Comparison of ENCODE assay signal across 8 mouse cellular contexts in genomic region chr9:64021853-64022561, GRCm38 (mm10). TPM values are rescaled to one million over a fixed set of nuclear protein-coding genes. Genes with fewer than 3 reads are reported as not detected.
DNase-seq lines count a peak whose midpoint lies in the region; ATAC-seq and TF ChIP-seq lines count a peak whose summit lies in the region.

Smad6 (minus strand) TSS chr9:64022059.

- no peak for TF ChIP-seq POLR2A in bone marrow macrophage, adult 2 months (IDR thresholded peaks at IDR 0.05; ENCODE audit: borderline replicate concordance, low read depth, low read length)

- H3K27ac ChIP-seq in bone marrow macrophage, adult 2 months (ENCODE audit: insufficient read depth, low read depth, low read length), result peak within 1 kb of the TSS; percentile 12
- peak within 1 kb of the TSS; percentile 78 for H3K27ac ChIP-seq in forebrain, embryonic 13.5 days
- peak within 1 kb of the TSS; percentile 91 for H3K27ac ChIP-seq in heart, postnatal 0 days (ENCODE audit: low read depth)
- peak within 1 kb of the TSS; percentile 80 for H3K27ac ChIP-seq in liver, embryonic 16.5 days (ENCODE audit: low read length)
- peak within 1 kb of the TSS; percentile 67 for H3K27ac ChIP-seq in neural tube, embryonic 12.5 days

- H3K9ac ChIP-seq in forebrain, embryonic 13.5 days, result peak within 1 kb of the TSS; percentile 88
- H3K9ac ChIP-seq in heart, postnatal 0 days (replicated peaks; ENCODE audit: low read depth, low read length), result peak within 1 kb of the TSS; percentile 88
- peak within 1 kb of the TSS; percentile 70 for H3K9ac ChIP-seq in liver, embryonic 16.5 days (ENCODE audit: low read depth, low read length)
- H3K9ac ChIP-seq in neural tube, embryonic 12.5 days, result peak within 1 kb of the TSS; percentile 92

- peak; percentile 58; the same call in 1 of the 2 replicates for TF ChIP-seq EP300 in heart, postnatal 0 days (IDR thresholded peaks at IDR 0.05; ENCODE audit: low read depth)

- H3K9me3 ChIP-seq in forebrain, embryonic 13.5 days (replicated peaks), result no peaks in the 10 kb centered on the region
- no peaks in the 10 kb centered on the region for H3K9me3 ChIP-seq in heart, postnatal 0 days (replicated peaks; ENCODE audit: control insufficient read depth, low read length)
- H3K9me3 ChIP-seq in liver, embryonic 16.5 days (replicated peaks; ENCODE audit: control insufficient read depth, low read length), result no peaks in the 10 kb centered on the region
- H3K9me3 ChIP-seq in neural tube, embryonic 12.5 days, result no peaks in the 10 kb centered on the region

- H3K4me1 ChIP-seq in bone marrow macrophage, adult 2 months (ENCODE audit: control insufficient read depth, insufficient read depth, low read length), result peaks cover 4% of the 10 kb centered on the region
- peaks cover 66% of the 10 kb centered on the region for H3K4me1 ChIP-seq in forebrain, embryonic 13.5 days
- peaks cover 8% of the 10 kb centered on the region; the same call in 1 of the 2 replicates for H3K4me1 ChIP-seq in heart, postnatal 0 days (ENCODE audit: control insufficient read depth, insufficient read depth)
- peaks cover 75% of the 10 kb centered on the region for H3K4me1 ChIP-seq in liver, embryonic 16.5 days (ENCODE audit: control insufficient read depth, low read depth, low read length)
- H3K4me1 ChIP-seq in neural tube, embryonic 12.5 days, result peaks cover 52% of the 10 kb centered on the region

- ATAC-seq in forebrain, embryonic 13.5 days, result peak; percentile 69
- peak; percentile 71 for ATAC-seq in heart, postnatal 0 days (ENCODE audit: insufficient read depth, low read depth)
- peak; percentile 24 for ATAC-seq in liver, embryonic 16.5 days (ENCODE audit: low read depth)
- peak; percentile 48 for ATAC-seq in neural tube, embryonic 12.5 days (ENCODE audit: low FRiP score, low read depth)

- peak; percentile 32 to 46 for DNase-seq in CD8-positive naive resting alpha-beta T cell, adult 2 months (ENCODE audit: low read depth in 2 of 2, low spot score in 2 of 2)
- peak; percentile 99 for DNase-seq in heart, postnatal 0 days (ENCODE audit: low spot score)
- peak; percentile 94 to 96 for DNase-seq in kidney, postnatal 4 days
- DNase-seq in thymus, adult 18-20 months, result peak; percentile 59 to 63

- TF ChIP-seq CTCF in bone marrow macrophage, adult 2 months (IDR thresholded peaks at IDR 0.05; ENCODE audit: low read depth, low read length), result no peak
- peak; percentile 27 for TF ChIP-seq CTCF in heart, postnatal 0 days (IDR thresholded peaks at IDR 0.05; ENCODE audit: low read depth)

- WGBS in forebrain, embryonic 13.5 days, result under 1% methylated on average over 60 of the region's 60 CpGs
- under 1% methylated on average over 60 of the region's 60 CpGs for WGBS in heart, postnatal 0 days
- under 1% methylated on average over 60 of the region's 60 CpGs for WGBS in liver, embryonic 16.5 days (ENCODE audit: insufficient replicate concordance)
- 1% methylated on average over 60 of the region's 60 CpGs for WGBS in neural tube, embryonic 12.5 days

- no peaks in the 10 kb centered on the region for H3K36me3 ChIP-seq in forebrain, embryonic 13.5 days (ENCODE audit: poor library complexity, severe bottlenecking)
- no peaks in the 10 kb centered on the region for H3K36me3 ChIP-seq in heart, postnatal 0 days (replicated peaks; ENCODE audit: control insufficient read depth, insufficient read depth, low read length)
- no peaks in the 10 kb centered on the region for H3K36me3 ChIP-seq in liver, embryonic 16.5 days (ENCODE audit: control insufficient read depth, insufficient read depth)
- no peaks in the 10 kb centered on the region for H3K36me3 ChIP-seq in neural tube, embryonic 12.5 days

- peak within 1 kb of the TSS; percentile 89 for H3K4me2 ChIP-seq in forebrain, embryonic 13.5 days
- H3K4me2 ChIP-seq in heart, postnatal 0 days (ENCODE audit: low read depth, low read length), result peak within 1 kb of the TSS; percentile 87
- H3K4me2 ChIP-seq in liver, embryonic 16.5 days (ENCODE audit: low read depth, low read length), result peak within 1 kb of the TSS; percentile 99
- H3K4me2 ChIP-seq in neural tube, embryonic 12.5 days (replicated peaks), result peak within 1 kb of the TSS; percentile 95

- peak within 1 kb of the TSS; percentile 64 for H3K4me3 ChIP-seq in bone marrow macrophage, adult 2 months (ENCODE audit: insufficient read depth, low read length)
- peak within 1 kb of the TSS; percentile 61 for H3K4me3 ChIP-seq in forebrain, embryonic 13.5 days
- H3K4me3 ChIP-seq in heart, postnatal 0 days (ENCODE audit: low read depth, low read length), result peak within 1 kb of the TSS; percentile 72
- peak within 1 kb of the TSS; percentile 69 for H3K4me3 ChIP-seq in liver, embryonic 16.5 days (ENCODE audit: low read depth, low read length)
- H3K4me3 ChIP-seq in neural tube, embryonic 12.5 days, result peak within 1 kb of the TSS; percentile 70

- H3K27me3 ChIP-seq in forebrain, embryonic 13.5 days, result peaks cover 54% of the 10 kb centered on the region
- H3K27me3 ChIP-seq in heart, postnatal 0 days (ENCODE audit: control insufficient read depth, insufficient read depth, low read length), result no peaks in the 10 kb centered on the region
- peaks cover 48% of the 10 kb centered on the region for H3K27me3 ChIP-seq in liver, embryonic 16.5 days (ENCODE audit: control insufficient read depth, insufficient read depth, low read depth, low read length)
- H3K27me3 ChIP-seq in neural tube, embryonic 12.5 days (replicated peaks), result peaks cover 8% of the 10 kb centered on the region; the same call in 1 of the 2 replicates

RNA-seq across cellular contexts. Expression of gene Smad6, which starts in this region (rescaled TPM):
- polyA plus RNA-seq in bone marrow macrophage, adult 2 months (2012; ENCODE audit: insufficient read depth, insufficient read length, missing spikeins), result 0.62 and 0.72 TPM in 2 replicates
- polyA plus RNA-seq in forebrain, embryonic 13.5 days (2015; fragmentation: Nextera tagmentation; extraction: Ambion mirVana), result 1.6 and 1.7 TPM in 2 replicates
- 68.4 and 93.1 TPM in 2 replicates for total RNA-seq in heart, postnatal 0 days (2014; rRNA removed; ENCODE audit: low replicate concordance)
- 5.6 and 6.7 TPM in 2 replicates for polyA plus RNA-seq in heart, postnatal 0 days (2015; fragmentation: Nextera tagmentation; extraction: Ambion mirVana)
- 1.3 and 1.9 TPM in 2 replicates for polyA plus RNA-seq in liver, embryonic 16.5 days (2015; fragmentation: Nextera tagmentation; extraction: Ambion mirVana)
- polyA plus RNA-seq in neural tube, embryonic 12.5 days (2016; fragmentation: Nextera tagmentation; extraction: Ambion mirVana), result 11.0 and 11.1 TPM in 2 replicates

Comparison
In these comparisons a context has a peak if more than half of its experiments do, and no peak if none do; other contexts are left out.
1. Peak in every context shown above with its lines: DNase-seq, ATAC-seq, H3K4me3 ChIP-seq and H3K27ac ChIP-seq.
2. DNase-seq: peak in every context shown above with its lines; median percentile 99 in heart, postnatal 0 days; 95 in kidney, postnatal 4 days; 61 in thymus, adult 18-20 months; 39 in CD8-positive naive resting alpha-beta T cell, adult 2 months.
3. H3K27ac ChIP-seq: peak in every context shown above with its lines; median percentile 91 in heart, postnatal 0 days; 80 in liver, embryonic 16.5 days; 78 in forebrain, embryonic 13.5 days; 67 in neural tube, embryonic 12.5 days; 12 in bone marrow macrophage, adult 2 months.